Mouse (Mus musculus): ENCODE results near the gene Cfdp1.

Cfdp1 gene

DNA sequence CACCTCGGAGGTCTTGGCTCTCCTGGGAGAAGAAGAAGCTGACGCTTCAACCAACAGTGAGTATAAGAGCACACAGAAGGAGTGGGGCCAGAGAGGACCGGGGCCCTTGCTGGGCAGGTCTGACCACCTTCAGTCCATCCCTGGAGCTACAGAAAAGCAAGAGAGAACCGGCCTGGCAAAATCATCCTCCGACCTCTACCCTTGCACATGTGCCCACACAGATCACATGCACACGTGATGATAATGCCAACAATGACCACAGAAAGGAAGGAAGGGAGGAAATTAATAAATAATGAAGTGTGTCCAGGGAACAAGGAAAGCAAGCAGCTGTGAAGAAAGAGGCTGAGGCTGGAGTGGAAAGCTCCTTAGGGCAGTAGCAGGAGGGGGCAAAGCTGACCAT is 115.2 kb downstream of the Cfdp1 start:
- no peak for DNase-seq (ENCODE audit: low spot score)

DNA sequence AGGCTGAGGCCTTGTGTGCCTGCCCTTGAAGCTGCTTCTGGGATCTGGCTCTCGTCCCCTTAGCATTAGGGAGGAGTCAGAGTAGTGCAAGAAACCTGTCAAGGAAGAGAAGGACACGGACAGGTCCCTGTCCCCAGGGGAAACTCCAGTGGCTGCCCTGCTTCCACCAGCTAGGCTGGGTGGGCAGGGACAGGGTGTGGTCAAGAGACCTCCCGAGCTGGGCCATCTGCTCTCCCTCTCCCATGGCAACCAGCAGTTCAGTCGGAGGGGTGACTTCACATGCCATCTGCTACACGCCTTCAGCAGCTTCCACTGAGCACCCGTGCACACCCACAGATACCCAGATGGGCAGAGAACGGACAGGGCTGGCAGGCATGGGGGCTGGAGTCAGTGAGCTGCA is 117.8 kb downstream of the Cfdp1 start:
- no peak for DNase-seq (ENCODE audit: low spot score)

DNA sequence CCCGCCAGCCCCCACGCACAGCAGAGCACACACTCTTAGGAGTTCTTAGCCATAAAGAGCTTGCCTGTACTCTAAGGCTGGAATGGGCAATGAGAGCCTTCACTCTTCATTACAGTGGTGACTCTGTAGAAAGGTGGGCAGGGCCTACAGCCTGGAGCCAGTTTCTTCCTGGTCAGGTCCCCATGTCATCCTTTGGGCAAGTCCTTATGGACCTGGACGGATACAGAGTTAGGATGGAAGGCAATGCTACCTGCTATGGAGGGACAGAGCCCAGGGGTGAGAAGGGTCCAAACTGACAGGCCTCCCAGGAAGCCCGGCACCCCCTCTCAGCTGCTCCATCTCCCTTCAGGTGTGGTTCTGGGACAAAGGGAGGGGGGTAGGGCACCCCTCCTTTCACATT is 118.3 kb downstream of the Cfdp1 start:
- no peak for DNase-seq (ENCODE audit: low spot score)

DNA sequence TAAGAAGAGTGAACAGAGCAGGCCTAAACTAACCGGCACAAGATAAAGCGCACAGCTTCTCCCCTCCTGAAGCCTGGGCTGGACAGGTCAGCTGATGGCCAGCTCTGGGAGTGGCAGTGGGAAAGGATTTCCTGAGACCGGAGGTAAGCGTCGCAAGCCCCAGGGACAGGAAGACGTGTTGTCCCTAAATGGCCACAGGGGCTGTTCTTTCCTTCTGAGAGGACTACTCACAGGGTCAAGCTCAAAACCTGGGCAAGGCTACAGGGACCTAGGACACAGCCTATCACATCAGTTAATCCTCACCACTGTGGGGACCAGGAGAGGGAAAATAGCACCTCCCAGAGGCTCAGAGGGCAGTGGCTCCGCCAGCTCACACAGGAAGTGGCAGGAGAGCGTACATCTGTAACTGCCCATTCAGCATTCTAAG is 118.7 kb downstream of the Cfdp1 start:
- no peak for DNase-seq (ENCODE audit: low spot score)

DNA sequence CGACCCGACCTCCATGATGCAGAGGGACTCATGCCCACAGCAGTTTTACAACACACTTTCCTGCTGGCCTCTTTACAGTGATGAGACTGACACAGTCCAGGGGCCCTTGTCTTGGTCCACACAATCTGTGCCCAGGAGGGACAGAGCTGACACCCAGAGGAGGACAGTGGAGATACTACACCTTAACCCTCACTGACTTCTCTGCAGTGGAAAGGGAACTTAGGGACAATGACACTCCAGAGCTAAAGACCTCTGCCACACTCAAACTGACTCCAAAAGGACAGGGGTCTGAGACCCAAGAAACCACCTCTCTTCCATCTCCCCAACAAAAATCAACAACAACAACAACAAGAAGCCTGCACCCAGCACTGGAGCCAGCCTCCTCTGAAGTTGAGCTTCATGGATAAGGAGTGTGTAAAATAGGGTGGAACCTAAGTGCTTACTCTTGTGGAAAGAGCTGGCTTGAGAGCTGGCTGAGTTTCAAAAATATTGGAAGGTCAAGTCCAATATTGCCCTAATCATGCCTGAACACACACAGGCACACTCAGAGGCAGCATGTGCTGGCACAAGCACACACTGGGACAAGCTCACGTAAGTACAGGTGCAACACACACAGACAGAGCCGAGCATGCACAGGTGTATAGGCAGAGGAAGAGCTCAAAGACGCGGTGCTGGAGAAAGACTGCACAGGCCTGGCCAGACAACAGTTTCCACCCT is 119.7 kb downstream of the Cfdp1 start:
- no peak for DNase-seq (ENCODE audit: low spot score)

DNA sequence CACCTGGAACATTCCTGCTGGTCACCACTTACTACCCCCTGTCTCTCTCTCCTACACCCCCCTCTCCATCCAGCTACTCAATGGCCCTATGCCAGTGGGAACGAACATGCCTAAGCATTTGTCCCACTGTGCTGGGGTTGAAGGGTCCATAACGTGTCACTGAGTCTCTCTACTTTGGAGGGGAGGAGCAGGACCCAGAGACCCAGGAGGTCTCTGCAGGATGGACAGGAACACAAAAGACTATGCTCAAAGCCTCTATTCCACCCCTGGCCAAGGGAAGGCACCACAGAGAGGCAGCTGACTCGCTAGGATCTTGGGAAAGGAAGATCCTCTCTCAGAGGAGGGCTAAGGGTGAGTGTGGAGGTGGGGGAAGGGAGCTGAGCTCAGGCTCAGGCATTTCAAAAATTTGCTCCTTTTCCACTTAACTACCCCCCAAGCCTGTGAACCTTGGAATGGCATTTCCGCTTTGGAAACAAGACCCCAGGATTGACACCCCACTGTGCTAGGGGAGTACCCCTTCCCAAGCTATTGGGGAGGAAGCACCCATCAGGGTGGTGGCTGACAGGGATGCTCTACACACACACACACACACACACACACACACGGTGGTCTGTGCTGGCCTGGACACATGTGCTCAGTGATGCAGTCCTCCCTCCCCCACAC is 120.4 kb downstream of the Cfdp1 start:
- no peak for DNase-seq (ENCODE audit: low spot score)

DNA sequence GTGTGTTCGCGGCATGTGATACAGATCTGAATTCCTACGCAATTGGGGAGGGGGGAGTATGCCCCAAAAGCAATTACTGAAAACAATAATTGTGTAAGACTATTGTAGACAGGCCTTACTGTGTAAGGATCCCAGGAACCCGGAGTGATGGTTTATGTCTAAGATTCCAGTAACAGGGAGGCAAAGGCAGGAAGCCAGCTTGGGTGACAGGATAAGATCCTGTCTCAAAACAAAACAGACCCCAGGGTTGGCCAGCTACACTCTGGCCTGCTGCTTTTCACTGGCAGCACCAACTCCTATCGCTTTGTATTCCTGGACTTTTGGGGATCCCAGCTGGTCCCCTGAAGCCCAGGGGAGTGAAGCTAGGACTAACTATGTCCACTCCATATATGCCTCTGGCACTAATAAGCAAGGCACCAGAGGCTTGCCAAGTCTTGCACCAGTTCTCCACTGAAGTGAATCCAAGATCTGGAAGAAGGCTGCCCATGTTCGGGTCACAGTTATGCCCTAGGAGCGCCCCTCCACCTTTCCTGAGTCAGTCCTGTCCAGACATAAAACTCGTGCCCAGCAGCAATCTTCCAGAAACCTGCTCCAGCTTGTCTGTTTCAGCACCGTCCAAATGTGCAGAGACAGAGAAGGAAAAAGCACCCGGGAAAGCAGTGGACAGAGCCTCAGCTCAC is 121.5 kb downstream of the Cfdp1 start:
- no peak for DNase-seq (ENCODE audit: low spot score)

DNA sequence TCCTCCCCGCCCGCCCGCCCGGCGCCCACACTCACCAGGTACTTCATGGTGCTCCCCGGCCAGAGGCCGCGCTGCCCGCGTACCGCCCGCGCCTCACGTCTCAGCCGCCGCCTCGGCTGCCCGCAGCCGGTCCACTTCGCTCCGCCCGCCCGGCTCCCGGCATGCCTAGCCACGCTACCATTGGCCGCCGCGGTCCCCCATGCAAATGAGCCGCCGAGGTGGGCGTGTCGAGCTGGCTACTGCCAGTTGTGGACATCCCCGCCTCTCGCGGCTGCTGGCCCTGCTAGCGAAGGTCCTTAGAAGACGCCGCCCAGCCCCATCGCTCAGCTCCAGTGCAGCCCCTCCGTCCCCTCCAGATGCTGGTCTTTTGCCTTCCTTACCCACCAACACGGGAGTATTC is 122.1 kb downstream of the Cfdp1 start:
- DNase-seq (ENCODE audit: low spot score), result peak; percentile 92

DNA sequence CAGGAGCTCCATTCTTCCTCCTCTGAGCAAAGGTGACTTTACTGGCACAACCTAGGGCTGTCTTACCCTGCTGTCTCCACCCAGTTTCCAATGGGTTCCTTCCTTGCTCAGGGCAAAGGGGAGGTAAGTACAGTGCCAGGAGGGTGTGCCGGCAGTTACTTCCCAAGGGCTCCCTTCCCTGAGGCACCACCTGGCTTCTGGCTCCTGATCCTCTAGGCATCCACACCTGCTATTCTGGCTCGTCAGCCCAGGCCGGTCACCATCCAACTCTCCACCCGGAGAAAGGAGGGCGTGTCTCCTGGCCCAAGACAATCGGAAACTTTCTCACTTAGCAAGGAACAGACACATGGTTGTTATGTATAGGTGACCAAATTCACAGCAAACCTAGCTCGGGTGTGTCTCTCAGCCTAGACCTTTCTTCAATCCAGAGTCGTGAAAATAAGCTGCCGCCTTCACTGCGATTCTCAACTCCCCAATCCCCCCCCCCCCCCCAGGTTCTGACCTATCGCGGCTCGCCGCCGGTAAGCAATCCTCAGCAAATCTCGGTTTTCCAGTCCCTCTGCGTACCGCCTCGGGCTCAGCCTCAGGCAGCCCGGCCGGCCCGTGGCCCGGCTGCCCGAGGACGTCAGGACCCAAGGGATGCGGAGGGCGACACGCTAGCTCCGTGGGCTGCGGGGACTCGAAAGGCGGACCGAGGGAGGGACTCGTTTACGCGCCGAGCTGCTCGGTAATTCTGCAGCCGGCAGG is 122.7 kb downstream of the Cfdp1 start:
- DNase-seq (ENCODE audit: low spot score), result no peak

DNA sequence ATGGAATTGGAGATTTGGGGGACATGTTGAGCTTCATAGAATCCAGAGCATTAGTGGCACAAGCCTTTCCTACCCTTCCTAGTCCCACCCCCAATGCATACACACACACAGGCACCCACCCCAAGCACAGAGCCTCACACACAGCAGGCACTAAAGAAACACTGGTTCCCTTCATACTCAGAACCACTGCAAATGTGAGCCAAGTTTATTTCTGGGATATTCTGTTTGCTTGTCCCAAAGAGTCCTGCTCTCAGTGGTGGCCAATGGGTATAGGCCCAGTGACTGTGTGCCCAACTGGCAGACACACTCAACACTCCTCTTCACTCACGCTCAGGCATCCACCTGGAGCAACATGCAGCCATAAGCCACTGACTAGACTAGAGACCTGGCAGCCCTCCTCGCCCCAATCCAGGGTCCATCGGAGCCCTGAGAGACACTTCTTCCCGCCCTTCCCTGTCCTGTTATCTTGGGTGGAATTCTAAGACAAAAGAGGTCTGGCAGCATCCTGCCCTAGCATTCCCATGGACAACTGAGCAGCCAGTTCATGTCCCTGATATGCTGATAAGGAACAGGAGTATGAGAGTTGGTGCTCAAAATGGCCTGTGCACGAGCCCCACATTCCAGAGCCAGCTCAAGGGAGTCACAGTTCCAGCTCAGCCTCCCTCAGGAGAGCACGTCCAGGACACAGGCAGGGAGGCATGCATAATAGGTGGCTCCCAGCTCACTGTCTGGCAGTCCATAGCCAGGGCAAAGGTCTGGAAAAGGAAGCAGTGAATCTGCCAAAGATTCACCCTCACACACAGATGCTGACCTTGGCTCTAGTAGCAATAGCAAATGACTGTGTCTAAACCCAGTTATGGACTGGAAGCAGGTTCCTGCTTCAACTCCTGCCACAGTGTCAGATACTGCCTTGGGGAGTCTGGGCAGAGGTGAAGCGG is 124.6 kb downstream of the Cfdp1 start:
- DNase-seq (ENCODE audit: low spot score), result no peak

DNA sequence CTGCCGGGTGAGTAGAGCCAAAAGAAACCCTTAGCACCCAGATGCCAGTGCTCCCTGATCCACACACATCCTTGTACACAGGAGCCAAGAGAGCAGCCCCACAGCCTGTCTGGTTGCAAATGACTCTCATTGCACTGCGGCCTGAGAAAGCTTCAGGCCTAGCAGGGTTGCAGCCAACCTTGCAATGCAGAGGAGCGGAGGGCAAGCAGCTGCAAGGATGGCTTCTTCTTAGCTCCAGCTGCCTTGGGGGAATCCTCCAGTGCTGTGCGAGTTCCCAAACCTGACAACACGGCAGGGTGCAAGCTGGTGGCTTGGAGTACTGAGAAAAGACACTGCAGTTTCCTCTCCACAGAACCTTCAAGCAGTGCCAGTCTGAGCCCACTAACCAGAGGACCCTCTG is 125.6 kb downstream of the Cfdp1 start:
- DNase-seq (ENCODE audit: low spot score), result no peak

DNA sequence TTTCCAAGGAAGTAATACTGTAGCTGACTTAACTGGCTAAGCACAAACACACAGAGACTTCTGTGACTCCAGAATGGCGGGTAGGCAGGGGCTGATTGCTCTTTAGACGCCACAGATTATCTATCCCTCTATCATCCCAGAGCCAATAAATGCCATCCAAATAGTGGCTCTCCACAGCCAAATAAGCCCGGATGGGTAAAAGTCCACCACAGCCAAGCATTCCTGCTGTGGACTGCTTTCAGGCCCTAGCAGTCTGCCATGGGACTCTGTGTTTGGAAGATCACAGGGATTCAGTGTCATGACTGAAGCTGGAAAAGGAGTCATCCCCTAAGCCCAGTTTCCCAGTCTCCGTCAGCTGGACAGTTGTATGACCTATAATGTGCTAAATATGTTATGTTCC is 126.5 kb downstream of the Cfdp1 start:
- DNase-seq (ENCODE audit: low spot score), result no peak

DNA sequence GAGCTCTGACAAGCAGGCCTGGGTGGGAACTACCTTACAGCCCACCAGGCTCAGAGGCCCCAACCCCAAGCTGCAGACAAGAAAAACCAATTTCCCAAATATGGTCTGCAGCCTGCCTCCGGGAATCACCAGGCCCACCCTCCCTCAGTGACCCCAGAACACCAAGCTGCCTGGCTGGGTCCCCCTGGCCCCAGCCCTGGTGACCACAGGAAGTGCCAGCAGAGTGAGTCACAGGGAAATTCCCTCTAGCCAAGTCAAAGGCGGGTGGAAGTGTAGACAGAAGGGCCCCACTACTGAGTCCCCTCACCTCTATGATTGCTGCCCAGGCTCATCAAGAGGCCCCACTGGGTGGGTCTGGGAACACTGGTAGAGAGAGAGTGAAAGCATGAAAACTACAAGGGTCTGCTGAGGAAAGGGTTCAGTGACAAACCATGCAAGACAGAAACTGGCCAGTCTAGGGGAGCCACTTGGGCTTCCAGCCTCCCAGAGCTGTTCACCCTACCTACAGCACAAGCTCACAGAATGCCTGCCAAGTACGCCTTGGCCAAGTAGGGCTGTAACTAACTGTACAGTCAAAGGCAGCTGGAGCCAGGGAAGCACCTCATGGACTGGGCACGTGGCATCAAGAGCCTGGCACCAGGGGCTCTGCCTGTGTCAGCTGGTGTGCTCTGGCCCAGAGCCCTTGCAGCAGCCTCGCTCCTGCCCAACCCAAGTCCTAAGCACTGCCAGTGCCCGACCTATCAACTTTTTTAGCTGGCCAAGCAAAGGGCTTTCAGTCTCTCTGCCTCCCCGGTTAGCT is 127.8 kb downstream of the Cfdp1 start:
- peak; percentile 46 for DNase-seq (ENCODE audit: low spot score)

DNA sequence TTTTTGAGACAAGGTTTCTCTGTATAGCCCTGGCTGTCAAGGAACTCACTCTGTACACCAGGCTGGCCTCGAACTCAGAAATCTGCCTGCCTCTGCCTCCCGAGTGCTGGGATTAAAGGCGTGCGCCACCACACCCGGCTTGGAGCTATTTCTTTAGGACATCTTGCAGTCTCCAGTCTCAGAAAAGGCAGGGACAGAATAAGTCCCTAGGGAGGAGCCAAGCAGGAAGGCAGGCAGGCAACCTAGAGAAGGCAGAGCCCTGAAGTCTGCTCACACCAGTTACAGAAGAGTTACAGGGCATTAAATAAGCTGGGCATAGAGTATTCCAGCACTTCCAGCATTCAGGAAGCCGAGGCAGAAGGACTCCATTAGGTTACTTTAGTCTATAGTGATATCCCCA is 128.8 kb downstream of the Cfdp1 start:
- DNase-seq (ENCODE audit: low spot score), result no peak

DNA sequence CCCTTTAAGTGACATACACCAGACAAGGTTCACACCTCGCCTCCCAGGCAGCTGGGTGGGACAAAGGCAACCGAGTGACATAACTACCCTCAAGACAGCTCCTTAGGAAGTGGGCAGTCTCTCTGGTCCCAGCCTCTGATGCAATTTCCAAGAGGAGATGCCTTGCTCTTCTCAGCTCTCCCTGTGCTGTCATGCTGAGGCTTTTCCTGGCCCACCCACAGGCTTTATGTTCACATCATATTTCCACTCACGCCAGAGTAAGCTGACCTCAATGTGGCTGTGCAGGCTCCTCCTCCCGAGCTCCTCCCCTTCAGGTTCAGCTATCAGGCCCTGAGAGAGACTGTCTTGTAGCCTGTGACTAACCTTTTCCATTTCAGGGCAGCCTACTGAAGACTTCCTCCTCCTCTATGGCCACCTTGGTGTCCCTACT is 134.0 kb downstream of the Cfdp1 start:
- no peak for DNase-seq (ENCODE audit: low spot score)

DNA sequence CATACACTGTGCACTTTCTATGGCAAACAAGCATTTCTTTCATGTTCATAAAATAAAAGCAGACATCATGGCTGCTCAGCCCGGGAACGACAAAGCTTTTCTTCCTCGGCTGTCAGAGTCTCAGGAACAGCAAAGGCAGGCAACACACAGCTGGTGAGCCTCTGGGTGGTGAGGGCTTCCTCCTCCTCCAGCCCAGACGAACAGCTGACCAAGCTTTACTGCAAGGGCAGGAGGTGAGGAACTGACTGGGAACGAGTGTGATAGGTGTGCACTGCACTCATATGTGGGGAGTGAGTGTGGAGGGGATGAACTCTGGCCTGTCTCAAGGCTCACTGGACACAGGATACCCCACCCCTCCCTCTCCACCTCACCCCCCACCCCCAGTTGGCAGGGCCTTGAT is 135.2 kb downstream of the Cfdp1 start:
- DNase-seq (ENCODE audit: low spot score), result no peak
